Mouse (Mus musculus): Measurements from ENCODE around the gene Dlgap3. TPM values are rescaled to one million over a fixed set of nuclear protein-coding genes. Genes with fewer than 3 reads are reported as not detected.

Dlgap3 gene
- polyA plus RNA-seq, 1 experiment from 2014 or later, result 0.70 TPM

- H3K4me3 ChIP-seq (replicated peaks), result peak overlapping the region; percentile 73
Measured at GRCm38 (mm10) chr4:127167731-127168130, 1.3 kb upstream of the Dlgap3 start.

DNA sequence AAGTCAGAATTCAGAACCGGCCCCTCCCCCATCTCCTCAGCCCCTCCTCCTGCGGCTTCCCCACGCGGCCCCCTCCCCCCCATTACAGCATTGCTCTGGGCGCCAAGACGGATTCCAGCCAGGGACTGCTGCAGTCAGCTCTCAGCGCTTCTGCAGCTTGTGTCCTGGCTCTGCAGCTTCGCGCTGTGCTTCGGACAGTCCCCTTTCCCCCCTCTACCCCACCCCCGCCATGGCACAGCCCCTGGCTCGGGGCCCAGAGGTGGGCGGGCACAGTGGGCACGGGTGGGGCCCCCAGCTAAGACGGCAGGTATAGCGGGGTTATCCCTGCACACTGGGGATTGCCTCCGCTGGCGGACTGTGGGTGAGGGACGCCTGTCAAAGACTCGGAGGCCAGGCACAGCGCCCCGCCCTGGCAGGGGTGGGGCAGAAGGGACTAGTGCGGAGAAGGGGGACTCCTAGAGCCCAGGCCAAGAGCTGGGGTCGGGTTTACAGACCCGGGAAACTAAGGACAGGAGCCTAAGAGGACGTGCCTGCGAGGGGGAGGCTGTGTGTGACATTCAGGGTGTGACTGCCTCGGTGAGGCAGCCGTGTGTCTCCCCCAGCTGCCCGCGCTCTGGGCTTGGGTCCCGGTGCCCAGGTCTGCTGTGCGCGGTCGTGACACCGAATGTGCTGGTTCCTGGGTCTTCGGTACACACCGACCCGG, 642 bp upstream of the Dlgap3 start:
- H3K27me3 ChIP-seq, result peaks cover 88% of the 10 kb centered on the region
- no peak overlapping the region for H3K27ac ChIP-seq
- 1% methylated on average over 39 of the region's 39 CpGs for WGBS
- peak; percentile 70 for ATAC-seq (replicated peaks; ENCODE audit: low FRiP score)
- peaks cover 27% of the 10 kb centered on the region for H3K4me1 ChIP-seq
- peak overlapping the region; percentile 100 for H3K4me2 ChIP-seq
- H3K36me3 ChIP-seq, result no peaks in the 10 kb centered on the region
- peak overlapping the region; percentile 60 for H3K9ac ChIP-seq
- no peaks in the 10 kb centered on the region for H3K9me3 ChIP-seq (replicated peaks)
- H3K4me3 ChIP-seq (replicated peaks), result peak overlapping the region; percentile 73

More at GRCm38 (mm10) chr4:127167731-127168130, 1.3 kb upstream of the Dlgap3 start:
- Histone ChIP-seq H3K9me3 (replicated peaks) (no peaks in the 10 kb centered on the region), H3K4me2 (peak overlapping the region; percentile 100), H3K4me1 (peaks cover 22% of the 10 kb centered on the region), H3K9ac (no peak overlapping the region), H3K36me3 (no peaks in the 10 kb centered on the region), H3K27me3 (peaks cover 84% of the 10 kb centered on the region), H3K27ac (no peak overlapping the region)
- 17% methylated on average over 8 of the region's 8 CpGs for WGBS
- ATAC-seq (replicated peaks; ENCODE audit: low FRiP score), result no peak

GRCm38 (mm10) chr4:127169346-127170221, 580 bp downstream of the Dlgap3 start:
- 2% methylated on average over 44 of the region's 51 CpGs for WGBS
- Histone ChIP-seq H3K27ac (no peak overlapping the region), H3K4me1 (peaks cover 27% of the 10 kb centered on the region), H3K36me3 (no peaks in the 10 kb centered on the region), H3K9me3 (replicated peaks) (no peaks in the 10 kb centered on the region), H3K4me3 (replicated peaks) (peak overlapping the region; percentile 73), H3K4me2 (peak overlapping the region; percentile 100), H3K9ac (peak overlapping the region; percentile 60), H3K27me3 (peaks cover 85% of the 10 kb centered on the region)
- ATAC-seq (replicated peaks; ENCODE audit: low FRiP score), result peak; percentile 51

- peaks cover 27% of the 10 kb centered on the region for H3K4me1 ChIP-seq
- WGBS, result 42% methylated on average over 5 of the region's 5 CpGs
- H3K9ac ChIP-seq, result no peak overlapping the region
- no peak for ATAC-seq (replicated peaks; ENCODE audit: low FRiP score)
- no peak overlapping the region for H3K4me3 ChIP-seq (replicated peaks)
- no peaks in the 10 kb centered on the region for H3K9me3 ChIP-seq (replicated peaks)
- H3K4me2 ChIP-seq, result no peak overlapping the region
- H3K27ac ChIP-seq, result no peak overlapping the region
- H3K27me3 ChIP-seq, result peaks cover 83% of the 10 kb centered on the region
- no peaks in the 10 kb centered on the region for H3K36me3 ChIP-seq
Measured at GRCm38 (mm10) chr4:127170866-127171265, 1.9 kb downstream of the Dlgap3 start.

DNA sequence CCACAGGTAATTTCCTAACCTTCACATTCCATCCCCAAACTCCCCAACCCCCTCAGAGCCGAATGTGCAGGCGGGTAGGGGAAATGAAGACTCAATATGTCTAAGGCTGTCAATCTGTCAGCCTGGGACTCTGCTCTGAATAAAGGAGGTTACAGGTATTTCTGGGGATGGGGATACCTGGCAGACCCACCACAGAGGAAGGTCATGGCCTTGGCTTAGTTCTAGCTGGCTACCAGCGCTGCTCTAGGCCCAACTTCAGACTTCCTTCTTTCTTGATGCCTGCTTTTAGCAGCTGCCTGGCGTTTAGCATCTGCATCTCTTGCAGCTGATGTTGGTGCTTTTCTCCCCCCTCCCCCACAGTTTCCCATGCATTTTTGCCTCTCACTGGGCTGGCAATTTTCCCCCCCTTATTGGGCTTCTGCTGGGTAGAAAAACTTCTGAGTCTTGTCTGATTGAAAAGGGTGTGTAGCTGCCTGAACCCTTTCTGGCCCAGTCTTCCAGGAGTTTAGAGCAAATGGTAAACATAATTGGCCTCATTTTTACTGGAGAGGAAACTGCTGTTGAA, 2.4 kb downstream of the Dlgap3 start:
- Histone ChIP-seq H3K4me3 (replicated peaks) (no peak overlapping the region), H3K4me1 (peaks cover 27% of the 10 kb centered on the region), H3K36me3 (no peaks in the 10 kb centered on the region), H3K27me3 (peaks cover 78% of the 10 kb centered on the region), H3K9ac (no peak overlapping the region), H3K4me2 (no peak overlapping the region), H3K9me3 (replicated peaks) (no peaks in the 10 kb centered on the region), H3K27ac (no peak overlapping the region)
- ATAC-seq (replicated peaks; ENCODE audit: low FRiP score), result no peak
- 46% methylated on average over 4 of the region's 4 CpGs for WGBS

DNA sequence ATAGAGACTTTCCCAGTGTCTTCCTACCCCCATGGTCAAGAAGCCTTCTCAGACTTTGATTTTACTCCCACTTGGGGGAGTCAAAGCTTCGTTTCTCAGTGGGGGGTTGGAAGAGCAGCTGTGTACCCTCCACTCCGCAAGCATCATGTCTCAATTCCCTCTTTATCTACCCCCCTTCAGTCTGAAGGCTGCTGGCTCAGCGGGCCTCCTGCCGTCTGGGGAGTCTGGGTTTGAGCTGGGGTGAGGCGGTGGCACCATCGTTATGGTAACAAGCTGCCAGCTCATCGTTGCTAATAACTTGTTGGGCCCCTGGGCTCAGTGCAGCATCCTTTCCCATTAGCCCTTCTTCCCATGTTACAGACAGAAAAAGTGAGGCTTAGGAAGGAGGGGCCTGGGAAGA, 3.1 kb downstream of the Dlgap3 start:
- Histone ChIP-seq H3K27me3 (peaks cover 71% of the 10 kb centered on the region), H3K4me3 (replicated peaks) (no peak overlapping the region), H3K4me1 (peaks cover 27% of the 10 kb centered on the region), H3K9ac (no peak overlapping the region), H3K36me3 (no peaks in the 10 kb centered on the region), H3K4me2 (no peak overlapping the region), H3K9me3 (replicated peaks) (no peaks in the 10 kb centered on the region), H3K27ac (no peak overlapping the region)
- 39% methylated on average over 7 of the region's 7 CpGs for WGBS
- ATAC-seq (replicated peaks; ENCODE audit: low FRiP score), result no peak

DNA sequence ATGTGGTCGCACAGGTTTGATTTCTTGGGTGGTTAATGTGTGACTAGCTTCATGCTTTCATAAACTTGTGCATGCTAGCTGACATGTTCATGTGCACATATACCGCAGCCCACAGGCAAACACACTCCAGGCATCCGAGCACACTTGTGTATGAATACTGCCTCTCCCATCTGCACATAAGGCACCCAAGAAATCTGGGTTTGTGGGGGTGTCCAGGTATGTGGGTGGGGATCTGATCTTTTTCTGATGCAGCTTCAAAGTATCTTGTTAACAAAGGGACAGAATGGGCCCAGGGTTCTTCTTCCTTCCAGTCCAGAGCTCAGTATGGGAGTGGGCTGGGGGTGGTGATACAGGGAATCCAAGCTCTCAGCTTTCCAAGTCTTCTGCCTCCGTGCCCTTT, 3.6 kb downstream of the Dlgap3 start:
- ATAC-seq (replicated peaks; ENCODE audit: low FRiP score), result no peak
- Histone ChIP-seq H3K27me3 (peaks cover 66% of the 10 kb centered on the region), H3K9me3 (replicated peaks) (no peaks in the 10 kb centered on the region), H3K36me3 (no peaks in the 10 kb centered on the region), H3K9ac (no peak overlapping the region), H3K4me3 (replicated peaks) (no peak overlapping the region), H3K4me1 (peaks cover 27% of the 10 kb centered on the region), H3K4me2 (no peak overlapping the region), H3K27ac (no peak overlapping the region)
- 55% methylated on average over 4 of the region's 4 CpGs for WGBS

DNA sequence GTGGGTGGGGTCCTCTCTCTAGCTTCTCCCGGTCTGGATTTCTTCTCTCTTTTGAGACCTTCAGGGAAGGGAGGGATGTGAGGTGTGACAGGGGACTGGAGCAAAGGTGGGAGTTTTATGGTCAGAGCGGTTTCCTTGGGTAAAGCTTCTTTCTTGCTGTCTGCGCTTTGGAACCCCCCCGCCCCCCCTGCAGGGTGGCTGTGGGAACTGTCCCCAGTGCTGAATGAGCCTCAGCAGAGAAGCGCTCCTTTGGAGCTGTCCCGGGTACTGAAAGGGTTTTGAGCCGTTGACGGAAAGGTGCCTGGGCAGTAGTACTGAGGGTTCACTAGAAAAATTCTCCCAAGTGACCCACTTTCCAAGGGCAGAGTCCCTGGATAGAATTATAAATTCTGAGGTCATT, 4.5 kb downstream of the Dlgap3 start:
- under 1% methylated on average over 8 of the region's 8 CpGs for whole genome bisulfite sequencing
- H3K27ac ChIP-seq, result no peak overlapping the region
- no peaks in the 10 kb centered on the region for H3K9me3 ChIP-seq (replicated peaks)
- H3K9ac ChIP-seq, result no peak overlapping the region
- no peak overlapping the region for H3K4me3 ChIP-seq (replicated peaks)
- peaks cover 63% of the 10 kb centered on the region for H3K27me3 ChIP-seq
- H3K4me1 ChIP-seq, result peaks cover 21% of the 10 kb centered on the region
- no peak for ATAC-seq (replicated peaks; ENCODE audit: low FRiP score)
- H3K36me3 ChIP-seq, result no peaks in the 10 kb centered on the region
- no peak overlapping the region for H3K4me2 ChIP-seq

- WGBS, result 57% methylated on average over 8 of the region's 8 CpGs
- H3K27ac ChIP-seq, result no peak overlapping the region
- no peak overlapping the region for H3K9ac ChIP-seq
- peaks cover 15% of the 10 kb centered on the region for H3K4me1 ChIP-seq
- ATAC-seq (replicated peaks; ENCODE audit: low FRiP score), result no peak
- H3K4me3 ChIP-seq (replicated peaks), result no peak overlapping the region
- no peak overlapping the region for H3K4me2 ChIP-seq
- no peaks in the 10 kb centered on the region for H3K9me3 ChIP-seq (replicated peaks)
- H3K36me3 ChIP-seq, result no peaks in the 10 kb centered on the region
- H3K27me3 ChIP-seq, result peaks cover 63% of the 10 kb centered on the region
Measured at GRCm38 (mm10) chr4:127174075-127174899, 5.3 kb downstream of the Dlgap3 start.

- no peak overlapping the region for H3K27ac ChIP-seq
- H3K4me2 ChIP-seq, result no peak overlapping the region
- WGBS, result 54% methylated on average over 4 of the region's 4 CpGs
- H3K9ac ChIP-seq, result no peak overlapping the region
- no peaks in the 10 kb centered on the region for H3K9me3 ChIP-seq (replicated peaks)
- H3K4me3 ChIP-seq (replicated peaks), result no peak overlapping the region
- H3K36me3 ChIP-seq, result no peaks in the 10 kb centered on the region
- H3K4me1 ChIP-seq, result peaks cover 15% of the 10 kb centered on the region
- H3K27me3 ChIP-seq, result peaks cover 63% of the 10 kb centered on the region
- ATAC-seq (replicated peaks; ENCODE audit: low FRiP score), result no peak
Measured at GRCm38 (mm10) chr4:127174900-127175278, 5.9 kb downstream of the Dlgap3 start.

DNA sequence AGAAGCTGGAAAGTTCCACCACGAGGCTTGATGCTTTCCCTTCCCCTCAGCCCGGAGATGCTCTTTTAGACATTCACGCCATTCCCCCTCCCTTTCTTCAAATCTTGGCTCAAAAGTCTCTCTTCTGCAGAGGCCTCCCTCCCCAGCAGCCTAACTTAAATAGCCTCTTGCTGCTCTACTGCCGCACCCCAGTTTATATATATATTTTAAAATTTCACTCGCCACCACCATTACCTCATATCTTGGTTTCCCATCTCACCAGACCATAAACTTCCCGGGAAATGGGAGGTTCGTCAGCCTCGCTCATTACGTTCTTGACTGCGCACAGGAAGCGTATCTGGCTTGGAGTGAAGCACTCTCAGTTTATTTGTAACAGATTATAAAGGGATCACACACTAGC, 9.0 kb downstream of the Dlgap3 start:
- Histone ChIP-seq H3K4me1 (peaks cover 11% of the 10 kb centered on the region; the same call in 1 of the 2 replicates), H3K27ac (no peak overlapping the region), H3K9ac (no peak overlapping the region), H3K4me3 (replicated peaks) (no peak overlapping the region), H3K36me3 (no peaks in the 10 kb centered on the region), H3K4me2 (no peak overlapping the region), H3K27me3 (peaks cover 40% of the 10 kb centered on the region), H3K9me3 (replicated peaks) (no peaks in the 10 kb centered on the region)
- ATAC-seq (replicated peaks; ENCODE audit: low FRiP score), result no peak
- WGBS, result 65% methylated on average over 11 of the region's 11 CpGs

Data from kidney, embryonic 15.5 days (tissue).